Mouse (Mus musculus) 3134 (cell line): Measurements from ENCODE around the gene Taf5l.
"Not testable (repeated sequence)": the region's sequence is repeated elsewhere in the genome, so short reads cannot be mapped to it uniquely, and the experiment has no call there.

Experiments used
- DNase-seq: peaks from one replicate; pipeline ENCODE4 v3.0.0-alpha.2; 2011; ENCODE audit warnings: low spot score; ENCODE audit not compliant: insufficient read length; ENCODE audit errors: extremely low read depth

Gene Taf5l

GRCm38 (mm10) chr8:123966896-123967295, 54.3 kb downstream of the Taf5l start:
- no peak for DNase-seq

GRCm38 (mm10) chr8:123961371-123961770, 59.8 kb downstream of the Taf5l start:
- no peak for DNase-seq

GRCm38 (mm10) chr8:123960556-123960955, 60.6 kb downstream of the Taf5l start:
- not testable (repeated sequence) for DNase-seq

GRCm38 (mm10) chr8:123960056-123960455, 61.1 kb downstream of the Taf5l start:
- no peak for DNase-seq

- no peak for DNase-seq
Observed at GRCm38 (mm10) chr8:123959473-123959872, 61.7 kb downstream of the Taf5l start.

- DNase-seq: no peak
Observed at GRCm38 (mm10) chr8:123958130-123958529, 63.1 kb downstream of the Taf5l start.

GRCm38 (mm10) chr8:123954246-123954645, 67.0 kb downstream of the Taf5l start:
- DNase-seq: no peak

GRCm38 (mm10) chr8:123953686-123954085, 67.5 kb downstream of the Taf5l start:
- DNase-seq: no peak

GRCm38 (mm10) chr8:123950077-123950802, 71.0 kb downstream of the Taf5l start:
- peak; percentile 42 for DNase-seq

GRCm38 (mm10) chr8:123949686-123949986, 71.6 kb downstream of the Taf5l start:
- no peak for DNase-seq

- peak; percentile 93 for DNase-seq
Observed at GRCm38 (mm10) chr8:123948942-123949685, 72.1 kb downstream of the Taf5l start, which contains the start of gene Nup133. Gene Nup133, minus strand, starts transcription at chr8:123949265.
